Mouse (Mus musculus): ENCODE data around the gene Ccl1.

DNA sequence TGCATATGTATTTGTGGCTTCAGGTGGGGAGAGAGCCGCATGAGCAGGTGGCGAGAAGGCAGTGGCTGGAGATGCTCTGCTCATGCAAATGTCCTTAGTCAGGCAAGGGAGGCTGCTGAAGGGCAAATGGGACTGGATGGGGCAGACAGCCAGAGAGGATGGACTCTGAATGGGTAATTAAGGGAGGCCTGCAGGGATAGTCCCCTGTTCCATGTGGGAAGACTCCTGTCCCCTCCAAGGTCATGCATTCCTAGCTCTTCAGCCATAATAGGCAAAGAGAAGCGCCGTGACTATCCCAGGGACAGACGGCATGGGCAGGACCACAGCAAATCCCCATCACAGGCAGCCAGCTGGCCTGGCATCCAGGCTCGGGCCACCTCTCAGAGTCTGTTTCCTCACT lies 55.5 kb downstream of the Ccl1 start:
- TF ChIP-seq USF1 (IDR thresholded peaks at IDR 0.05; ENCODE audit: low read depth) = no peak
- no peak for TF ChIP-seq POLR2A (IDR thresholded peaks at IDR 0.05; ENCODE audit: insufficient read length, low read depth)
- no peak for TF ChIP-seq CEBPB (IDR thresholded peaks at IDR 0.05; ENCODE audit: insufficient read depth, poor library complexity, severe bottlenecking)
- TF ChIP-seq TCF12 (IDR thresholded peaks at IDR 0.05; ENCODE audit: insufficient read depth, poor library complexity, severe bottlenecking) = no peak
